Mouse (Mus musculus) liver, adult (tissue): ENCODE data around the gene Ccdc183.

Experiments
- GATA4 ChIP-seq: IDR thresholded peaks from 2 replicates; pipeline ENCODE4 v1.6.1; 2014; ENCODE audit warnings: mild to moderate bottlenecking, low read length; ENCODE audit not compliant: insufficient replicate concordance

Ccdc183 gene

GRCm38 (mm10) chr2:25584856-25585255, 32.6 kb downstream of the Ccdc183 start:
- no peak for TF ChIP-seq GATA4

DNA sequence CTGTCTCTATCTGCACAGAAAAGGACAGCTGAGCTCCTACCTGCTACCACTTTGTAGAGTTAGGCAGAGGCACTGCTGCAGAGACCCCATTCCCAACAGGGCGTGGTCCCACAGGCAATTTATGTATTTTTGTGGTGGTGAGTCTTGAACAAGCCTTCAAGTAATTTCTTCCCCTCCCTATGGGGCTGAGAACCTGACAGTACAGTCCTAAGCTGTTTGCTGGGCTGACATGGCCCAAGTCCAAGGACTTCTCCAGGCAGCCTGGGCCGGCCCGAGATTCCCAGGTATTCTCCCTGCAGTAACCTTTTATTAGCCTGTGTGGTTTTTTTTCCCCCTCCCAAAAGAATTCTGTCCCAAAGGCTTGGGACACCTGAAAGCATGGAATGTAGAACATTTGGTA, 33.3 kb downstream of the Ccdc183 start:
- no peak for TF ChIP-seq GATA4

DNA sequence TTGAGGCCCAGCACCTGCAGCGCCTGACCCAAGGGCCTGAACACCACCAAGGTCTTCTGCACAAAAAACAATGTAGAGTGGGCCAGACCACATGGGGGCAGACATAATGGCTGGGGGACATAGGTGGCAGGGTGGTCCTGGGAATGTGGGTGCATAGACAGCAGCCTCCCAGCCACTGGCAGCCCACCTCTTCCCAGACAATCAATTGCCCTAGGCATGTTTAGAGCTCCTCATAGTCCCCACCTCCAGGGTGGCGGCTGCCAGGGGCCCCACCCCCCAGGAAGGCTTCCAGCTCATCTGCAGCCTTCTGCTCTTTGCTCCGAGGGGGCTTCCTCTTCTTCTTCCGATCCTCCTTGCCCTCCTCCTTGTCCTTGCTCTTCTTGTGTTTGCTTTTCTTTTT, 33.9 kb downstream of the Ccdc183 start:
- TF ChIP-seq GATA4, result no peak

GRCm38 (mm10) chr2:25583120-25583481, 34.4 kb downstream of the Ccdc183 start:
- TF ChIP-seq GATA4, result no peak

DNA sequence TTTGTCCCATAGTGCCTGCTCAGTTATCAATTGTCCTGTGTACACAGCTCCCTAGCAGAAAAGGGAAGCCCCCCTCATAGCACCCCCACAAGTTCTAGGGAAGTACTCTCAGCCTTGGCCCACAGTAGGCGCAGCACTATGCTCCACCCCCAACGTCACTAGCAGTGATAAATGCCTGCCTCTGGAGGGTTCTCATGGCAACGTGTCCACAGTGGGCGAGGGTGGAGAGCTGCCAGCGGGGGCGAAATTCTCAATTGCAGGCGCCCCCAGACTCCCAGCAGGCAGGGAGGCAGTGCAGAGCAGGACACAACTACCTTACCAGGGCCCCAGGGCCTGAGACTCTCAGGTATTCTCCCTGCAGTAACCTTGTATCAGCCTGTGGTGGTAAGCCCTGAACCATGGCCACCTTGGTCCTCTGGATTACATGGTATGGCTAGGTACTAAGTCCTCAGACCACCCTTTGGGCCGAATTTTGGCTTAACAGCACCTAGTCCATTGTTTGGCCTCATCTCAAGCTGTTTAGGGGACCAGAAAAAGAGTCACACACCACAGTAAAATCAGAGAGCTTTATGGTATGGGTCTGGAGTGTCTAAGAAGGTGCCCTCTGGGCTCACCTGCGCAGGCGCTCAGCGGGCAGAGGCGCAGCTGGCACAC, 34.9 kb downstream of the Ccdc183 start:
- no peak for TF ChIP-seq GATA4

DNA sequence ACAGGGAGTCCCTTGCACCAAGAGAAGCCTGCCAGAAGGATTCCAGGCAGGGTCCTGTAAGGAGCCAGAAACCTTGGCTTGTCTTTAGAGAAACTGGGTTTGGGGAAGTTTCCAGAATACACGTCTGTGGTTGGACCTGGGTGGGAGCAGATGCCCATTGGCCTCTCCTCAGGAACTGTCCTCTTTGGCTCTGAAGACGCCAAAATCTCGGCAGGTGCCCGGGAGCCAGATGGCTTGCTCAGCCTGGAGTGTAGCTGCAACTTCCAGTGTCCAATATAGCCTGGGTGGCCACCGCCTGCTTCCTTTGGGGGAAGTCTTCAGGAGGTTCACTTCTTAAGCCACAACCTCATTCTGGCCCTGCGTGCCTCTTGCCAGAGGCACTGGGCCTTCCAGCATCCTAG, 35.6 kb downstream of the Ccdc183 start:
- no peak for TF ChIP-seq GATA4

GRCm38 (mm10) chr2:25581294-25581864, 36.1 kb downstream of the Ccdc183 start, which contains the start of gene Ajm1:
Gene Ajm1, minus strand, starts transcription at chr2:25581757.
- TF ChIP-seq GATA4, result no peak

DNA sequence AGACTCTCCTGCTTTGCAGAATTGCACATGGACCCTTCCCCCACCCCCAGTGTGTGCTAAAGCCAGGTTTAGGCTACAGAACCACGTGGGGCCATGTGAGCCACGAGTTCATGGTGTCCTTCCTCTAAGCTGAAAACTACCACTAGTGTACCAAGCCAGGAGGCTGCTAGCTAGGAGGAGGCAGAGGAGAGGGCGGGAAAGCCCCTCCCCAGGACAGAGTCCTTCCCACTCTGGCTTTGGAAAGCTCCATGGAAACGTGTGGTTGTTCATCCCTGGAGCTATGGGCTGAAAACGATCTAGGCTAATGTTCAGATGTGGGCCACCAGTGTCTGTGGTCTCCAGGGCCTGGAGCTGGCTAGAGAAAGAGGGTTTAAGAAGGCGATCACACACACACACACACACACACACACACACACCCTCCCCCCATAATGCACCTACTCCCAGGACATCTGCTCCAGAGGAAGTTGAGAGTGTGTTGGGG, 36.8 kb downstream of the Ccdc183 start:
- no peak for TF ChIP-seq GATA4

DNA sequence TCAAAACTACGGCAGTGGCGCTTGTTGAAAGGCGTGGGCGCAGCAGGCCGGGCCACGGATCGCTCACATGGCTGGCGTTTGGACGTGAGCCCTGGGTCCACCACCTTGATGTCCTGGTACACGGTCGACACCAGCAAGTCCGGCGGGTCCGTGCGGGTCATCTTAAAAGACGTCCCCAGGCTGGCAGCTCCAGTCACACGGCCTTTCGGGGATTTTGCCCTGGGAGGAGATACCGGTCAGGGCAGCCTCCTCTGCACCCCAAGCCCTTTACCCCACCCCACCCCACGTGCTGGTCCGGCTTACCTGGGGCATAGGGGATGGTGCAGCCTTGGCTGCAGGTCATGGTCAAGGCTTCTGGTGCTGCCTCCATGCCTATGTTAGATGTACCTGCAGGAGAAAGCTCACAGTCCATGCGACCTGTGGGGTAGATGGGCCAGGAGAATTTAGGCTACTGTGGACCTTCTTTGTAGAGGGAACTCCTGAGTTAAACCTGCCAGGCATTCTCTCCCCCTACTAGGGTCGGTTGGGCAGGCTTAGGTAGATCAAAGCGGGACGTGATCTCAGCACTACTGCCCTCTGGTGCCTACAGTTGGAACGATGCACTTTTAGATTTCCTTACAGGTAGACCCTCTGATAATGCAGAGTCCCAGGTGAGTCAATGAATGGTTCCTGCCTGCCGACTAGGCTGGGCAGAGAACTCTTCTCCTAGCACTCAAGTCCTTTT, 37.6 kb downstream of the Ccdc183 start:
- no peak for TF ChIP-seq GATA4

GRCm38 (mm10) chr2:25578796-25579736, 38.4 kb downstream of the Ccdc183 start:
- no peak for TF ChIP-seq GATA4

- no peak for TF ChIP-seq GATA4
Observed at GRCm38 (mm10) chr2:25577951-25578795, 39.3 kb downstream of the Ccdc183 start.

- no peak for TF ChIP-seq GATA4
Observed at GRCm38 (mm10) chr2:25576965-25577891, 40.2 kb downstream of the Ccdc183 start.
